Mouse (Mus musculus) limb, embryonic 11.5 days (tissue): ENCODE results near the gene 4930469K13Rik. TPM values are rescaled to one million over a fixed set of nuclear protein-coding genes. Genes with fewer than 3 reads are reported as not detected.

Experiments
- ATAC-seq: fragments of 200-750 bp; cut with Nextera tagmentation; 2 replicates; pipeline ENCODE4 v1.8.0; 2017; ENCODE audit warnings: low read depth; ENCODE audit not compliant: insufficient number of reproducible peaks, low FRiP score, low TSS enrichment
- DNase-seq: peaks from one replicate; pipeline ENCODE4 v3.0.0-alpha.2; 2015; ENCODE audit warnings: low spot score
- H3K27ac ChIP-seq: fragments of 300-500 bp; sonication (generic); replicated peaks from 2 replicates; pipeline ENCODE4 v1.5.1; 2014; ENCODE audit warnings: low read depth, mild to moderate bottlenecking, low read length
- H3K27me3 ChIP-seq: fragments of 300-500 bp; sonication (generic); 2 replicates; pipeline ENCODE4 v1.6.1; 2014; ENCODE audit warnings: mild to moderate bottlenecking, low read length, mixed read lengths; ENCODE audit not compliant: control insufficient read depth, insufficient read depth
- H3K36me3 ChIP-seq: fragments of 300-500 bp; sonication (generic); 2 replicates; pipeline ENCODE4 v1.6.1; 2014; ENCODE audit warnings: mild to moderate bottlenecking, low read length, moderate library complexity, mixed read lengths; ENCODE audit not compliant: control insufficient read depth, insufficient read depth
- H3K4me1 ChIP-seq: fragments of 300-500 bp; sonication (generic); 2 replicates; pipeline ENCODE4 v1.6.1; 2014; ENCODE audit warnings: low read length, mixed read lengths; ENCODE audit not compliant: control insufficient read depth, insufficient read depth
- H3K4me2 ChIP-seq: fragments of 300-500 bp; sonication (generic); 2 replicates; pipeline ENCODE4 v1.6.1; 2014; ENCODE audit warnings: low read depth, mild to moderate bottlenecking, moderate library complexity; ENCODE audit not compliant: severe bottlenecking
- H3K4me3 ChIP-seq: fragments of 300-500 bp; sonication (generic); 2 replicates; pipeline ENCODE4 v1.5.1; 2014; ENCODE audit warnings: low read depth, low read length
- H3K9ac ChIP-seq: fragments of 300-500 bp; sonication (generic); 2 replicates; pipeline ENCODE4 v1.6.1; 2014; ENCODE audit warnings: mild to moderate bottlenecking, low read length
- H3K9me3 ChIP-seq: fragments of 300-500 bp; sonication (generic); 2 replicates; pipeline ENCODE4 v1.6.1; 2016; ENCODE audit warnings: low read length; ENCODE audit not compliant: control insufficient read depth
- WGBS: fragments of 180-500 bp; shearing (Covaris S2); extraction: QIAGEN DNeasy Blood & Tissue Kit; methylation state at CpG from one replicate; pipeline ENCODE4 v1.1.7; 2014; 5-methylcytosine and 5-hydroxymethylcytosine counted together
- polyA plus RNA-seq: library from polyadenylated mRNA; unstranded; fragments of >200 nt; fragmentation: Nextera tagmentation; extraction: Ambion mirVana; gene quantifications from 2 replicates; pipeline ENCODE4 v1.2.1, GENCODE M21; 2014

Gene 4930469K13Rik
- polyA plus RNA-seq, 1 experiment from 2014 or later: 0.93 TPM

GRCm38 (mm10) chr11:33957595-33957994 is 140.8 kb downstream of the 4930469K13Rik start:
- no peaks in the 10 kb centered on the region for H3K36me3 ChIP-seq

DNA sequence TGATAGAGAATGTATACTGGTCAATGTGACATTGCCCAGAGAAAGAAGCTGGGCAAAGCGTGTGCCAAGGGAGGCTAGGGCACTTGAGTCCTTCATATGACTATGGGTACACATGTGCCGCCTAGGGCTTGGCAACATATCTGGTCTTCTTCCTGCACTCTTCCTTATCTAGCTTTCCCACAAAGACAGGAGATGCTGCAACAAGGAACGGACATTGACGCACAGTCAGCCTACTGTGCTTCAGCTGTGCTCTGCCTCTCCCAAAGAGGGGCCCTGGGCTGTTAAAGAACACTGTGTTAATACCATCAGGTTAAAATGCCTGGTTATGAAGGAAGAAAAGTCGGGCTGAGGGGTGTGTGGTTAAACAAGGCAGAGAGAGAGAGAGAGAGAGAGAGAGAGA is 141.7 kb downstream of the 4930469K13Rik start:
- DNase-seq: no peak
- no peak overlapping the region for H3K4me3 ChIP-seq
- 79% methylated on average over 5 of the region's 5 CpGs for WGBS
- no peak overlapping the region for H3K27ac ChIP-seq
- H3K4me1 ChIP-seq: no peaks in the 10 kb centered on the region
- H3K9ac ChIP-seq: no peak overlapping the region
- no peak overlapping the region for H3K4me2 ChIP-seq
- H3K27me3 ChIP-seq: no peaks in the 10 kb centered on the region
- no peak for ATAC-seq
- H3K36me3 ChIP-seq: no peaks in the 10 kb centered on the region
- H3K9me3 ChIP-seq: no peaks in the 10 kb centered on the region

More at GRCm38 (mm10) chr11:33957595-33957994, 140.8 kb downstream of the 4930469K13Rik start:
- Histone ChIP-seq H3K27me3 (no peaks in the 10 kb centered on the region), H3K4me1 (no peaks in the 10 kb centered on the region), H3K9ac (no peak overlapping the region), H3K9me3 (no peaks in the 10 kb centered on the region), H3K4me2 (no peak overlapping the region), H3K4me3 (no peak overlapping the region), H3K27ac (no peak overlapping the region)
- DNase-seq (no peak), ATAC-seq (no peak)
- 78% methylated on average over 6 of the region's 6 CpGs for WGBS

GRCm38 (mm10) chr11:33955982-33956381 is 142.4 kb downstream of the 4930469K13Rik start:
- DNase-seq (no peak), ATAC-seq (no peak)
- no peak overlapping the region for H3K4me2 ChIP-seq
- no peaks in the 10 kb centered on the region for H3K4me1 ChIP-seq
- no peak overlapping the region for H3K4me3 ChIP-seq
- H3K9me3 ChIP-seq: no peaks in the 10 kb centered on the region
- WGBS: 77% methylated on average over 4 of the region's 4 CpGs
- H3K9ac ChIP-seq: no peak overlapping the region
- H3K27ac ChIP-seq: no peak overlapping the region
- H3K27me3 ChIP-seq: no peaks in the 10 kb centered on the region
- no peaks in the 10 kb centered on the region for H3K36me3 ChIP-seq

DNA sequence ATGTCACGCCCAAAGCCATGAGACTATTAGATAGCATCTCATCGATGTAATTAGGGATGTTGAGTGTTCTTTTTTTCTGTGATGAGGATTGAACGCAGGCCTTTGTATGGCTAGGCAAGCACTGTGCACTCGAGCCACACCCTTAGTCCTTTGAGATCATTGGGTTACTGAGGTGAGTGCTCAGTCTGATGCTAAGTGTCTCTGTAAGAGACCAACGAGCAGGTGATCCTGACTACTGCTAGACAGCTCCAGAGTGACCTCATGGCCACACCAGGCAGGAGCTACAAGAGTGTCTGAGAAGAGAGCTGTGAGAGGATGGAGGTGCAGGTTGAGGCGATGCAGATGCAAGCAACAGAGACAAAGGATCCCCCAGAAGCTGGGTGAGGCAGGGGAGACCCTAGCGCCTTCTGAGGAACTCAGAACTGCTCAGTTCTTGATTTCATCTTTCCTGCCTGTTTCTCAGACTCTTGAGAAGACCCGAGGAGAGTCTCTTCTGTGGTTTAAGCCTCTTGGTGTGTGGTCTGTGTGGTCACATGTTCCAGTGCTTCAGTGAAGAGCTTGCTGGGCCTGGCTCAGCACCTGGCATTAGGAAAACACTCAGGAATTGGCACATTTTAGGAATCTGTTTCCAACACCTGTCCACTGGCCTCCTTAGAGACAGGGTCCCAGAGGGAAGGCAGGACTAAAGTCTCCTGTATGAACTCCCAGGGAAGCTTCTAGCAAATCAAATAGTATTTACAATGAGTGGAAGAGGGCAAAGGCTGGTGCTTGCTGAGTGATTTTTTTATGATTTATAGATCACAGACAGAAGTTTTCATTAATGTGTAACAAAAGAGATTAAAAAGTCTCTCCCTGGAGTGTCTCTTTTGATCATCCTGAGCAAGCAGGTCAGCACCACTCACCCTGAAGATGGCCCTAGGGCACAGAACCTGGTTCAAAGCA is 146.4 kb downstream of the 4930469K13Rik start:
- no peak for ATAC-seq
- H3K36me3 ChIP-seq: no peaks in the 10 kb centered on the region
- no peak overlapping the region for H3K4me2 ChIP-seq
- 88% methylated on average over 8 of the region's 8 CpGs for WGBS
- H3K9ac ChIP-seq: no peak overlapping the region
- H3K4me3 ChIP-seq: no peak overlapping the region
- H3K27ac ChIP-seq: no peak overlapping the region
- no peaks in the 10 kb centered on the region for H3K9me3 ChIP-seq
- H3K4me1 ChIP-seq: no peaks in the 10 kb centered on the region
- no peak for DNase-seq
- H3K27me3 ChIP-seq: no peaks in the 10 kb centered on the region

DNA sequence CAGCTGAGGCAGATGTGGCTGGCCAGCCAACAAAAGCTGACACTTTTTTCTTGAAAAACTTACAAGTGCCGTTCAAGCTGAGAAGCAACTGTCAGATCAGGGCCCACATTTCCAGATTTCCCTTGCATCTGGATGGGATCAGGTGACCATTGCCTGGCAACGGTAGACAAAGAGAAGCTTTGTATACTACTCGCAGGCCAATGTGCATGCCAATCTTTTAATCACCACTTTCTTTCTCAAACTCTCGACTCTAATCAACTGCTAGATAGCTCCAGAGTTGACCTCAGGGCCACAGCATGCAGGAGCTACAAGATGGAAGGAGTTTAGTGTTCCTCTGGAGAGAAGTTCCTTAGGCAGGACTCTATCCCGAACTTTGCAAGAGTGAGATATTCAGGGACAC is 147.2 kb downstream of the 4930469K13Rik start:
- no peaks in the 10 kb centered on the region for H3K9me3 ChIP-seq
- no peaks in the 10 kb centered on the region for H3K4me1 ChIP-seq
- H3K4me2 ChIP-seq: no peak overlapping the region
- 54% methylated on average over 5 of the region's 5 CpGs for WGBS
- H3K27me3 ChIP-seq: no peaks in the 10 kb centered on the region
- DNase-seq: peak; percentile 42
- no peak overlapping the region for H3K9ac ChIP-seq
- H3K4me3 ChIP-seq: no peak overlapping the region
- no peak for ATAC-seq
- no peak overlapping the region for H3K27ac ChIP-seq
- H3K36me3 ChIP-seq: no peaks in the 10 kb centered on the region

GRCm38 (mm10) chr11:33946501-33946900 is 151.9 kb downstream of the 4930469K13Rik start:
- no peaks in the 10 kb centered on the region for H3K4me1 ChIP-seq
- DNase-seq (no peak), ATAC-seq (no peak)
- H3K4me2 ChIP-seq: no peak overlapping the region
- H3K27me3 ChIP-seq: no peaks in the 10 kb centered on the region
- no peak overlapping the region for H3K4me3 ChIP-seq
- H3K27ac ChIP-seq: no peak overlapping the region
- H3K9me3 ChIP-seq: no peaks in the 10 kb centered on the region
- WGBS: 78% methylated on average over 4 of the region's 4 CpGs
- H3K36me3 ChIP-seq: no peaks in the 10 kb centered on the region
- no peak overlapping the region for H3K9ac ChIP-seq

DNA sequence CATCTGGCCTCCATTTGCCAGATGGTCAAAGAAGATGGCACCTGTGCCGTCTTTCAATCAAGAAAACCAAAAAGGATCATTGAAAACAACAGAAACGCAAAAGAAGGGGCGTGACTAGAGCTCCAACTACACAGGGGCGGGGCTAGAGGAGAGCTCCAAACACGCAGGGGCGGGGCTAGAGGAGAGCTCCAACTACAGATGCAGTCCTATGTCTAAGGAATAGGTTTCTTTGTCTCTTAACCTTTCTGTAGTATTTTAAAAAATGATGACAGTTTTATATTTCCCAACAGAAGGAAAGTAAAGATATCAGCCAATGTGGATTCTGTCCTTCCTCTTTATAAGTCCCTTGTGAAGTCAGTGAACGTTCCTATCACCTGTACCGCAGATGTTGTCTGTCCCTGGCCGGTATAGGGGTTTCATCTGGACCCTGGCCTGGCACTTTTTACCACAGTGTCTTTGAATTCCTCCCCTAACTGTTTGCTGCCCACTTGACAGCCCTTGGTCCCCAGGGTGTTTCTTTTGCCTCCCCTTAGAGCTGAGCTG is 153.5 kb downstream of the 4930469K13Rik start:
- Histone ChIP-seq H3K4me3 (no peak overlapping the region), H3K9me3 (no peaks in the 10 kb centered on the region), H3K27ac (no peak overlapping the region), H3K36me3 (no peaks in the 10 kb centered on the region), H3K4me1 (no peaks in the 10 kb centered on the region), H3K4me2 (no peak overlapping the region), H3K27me3 (no peaks in the 10 kb centered on the region), H3K9ac (no peak overlapping the region)
- WGBS: 86% methylated on average over 9 of the region's 9 CpGs
- DNase-seq (no peak), ATAC-seq (no peak)

- 63% methylated on average over 4 of the region's 4 CpGs for WGBS
Measured at GRCm38 (mm10) chr11:33944067-33944785, 154.1 kb downstream of the 4930469K13Rik start.

More at GRCm38 (mm10) chr11:33944067-33944785, 154.1 kb downstream of the 4930469K13Rik start:
- Histone ChIP-seq H3K36me3 (no peaks in the 10 kb centered on the region), H3K4me1 (no peaks in the 10 kb centered on the region), H3K9me3 (no peaks in the 10 kb centered on the region), H3K4me2 (no peak overlapping the region), H3K27me3 (no peaks in the 10 kb centered on the region), H3K4me3 (no peak overlapping the region), H3K9ac (no peak overlapping the region), H3K27ac (no peak overlapping the region)
- ATAC-seq: no peak
- DNase-seq: peak; percentile 47
